Mouse (Mus musculus): ENCODE data around the gene Gosr2. TPM values are rescaled to one million over a fixed set of nuclear protein-coding genes. Genes with fewer than 3 reads are reported as not detected.
A peak's percentile ranks its signal among the peaks of the same experiment; 100 is the strongest.

Gene Gosr2
- polyA plus RNA-seq, 1 experiment from 2014 or later = 85.0 TPM

GRCm38 (mm10) chr11:103656520-103656919 lies 41.2 kb downstream of the Gosr2 start:
- no peak overlapping the region for H3K4me3 ChIP-seq (ENCODE audit: low read depth, low read length)
- no peak for TF ChIP-seq CTCF (IDR thresholded peaks at IDR 0.05; ENCODE audit: low read depth)
- H3K27me3 ChIP-seq (ENCODE audit: insufficient read depth, low read length) = peaks cover 25% of the 10 kb centered on the region; the same call in 1 of the 2 replicates
- H3K36me3 ChIP-seq (ENCODE audit: insufficient read depth) = no peaks in the 10 kb centered on the region
- H3K27ac ChIP-seq (ENCODE audit: low read depth) = no peak overlapping the region
- DNase-seq (peak; percentile 89), ATAC-seq (ENCODE audit: insufficient read depth) (no peak)
- WGBS = 5% methylated on average over 3 of the region's 3 CpGs
- H3K9ac ChIP-seq = no peak overlapping the region
- H3K4me2 ChIP-seq = no peak overlapping the region
- no peaks in the 10 kb centered on the region for H3K4me1 ChIP-seq (ENCODE audit: insufficient read depth)
- H3K9me3 ChIP-seq (ENCODE audit: low read depth, low read length) = no peaks in the 10 kb centered on the region

- ATAC-seq (ENCODE audit: insufficient read depth) (no peak), DNase-seq (no peak)
- Histone ChIP-seq H3K36me3 (ENCODE audit: insufficient read depth) (no peaks in the 10 kb centered on the region), H3K4me2 (no peak overlapping the region), H3K4me1 (ENCODE audit: insufficient read depth) (no peaks in the 10 kb centered on the region), H3K9me3 (ENCODE audit: low read depth, low read length) (no peaks in the 10 kb centered on the region), H3K27me3 (ENCODE audit: insufficient read depth, low read length) (peaks cover 55% of the 10 kb centered on the region), H3K9ac (no peak overlapping the region), H3K27ac (ENCODE audit: low read depth) (no peak overlapping the region), H3K4me3 (ENCODE audit: low read depth, low read length) (no peak overlapping the region)
- WGBS = 62% methylated on average over 10 of the region's 10 CpGs
- no peak for TF ChIP-seq CTCF (IDR thresholded peaks at IDR 0.05; ENCODE audit: low read depth)
These were observed 44.2 kb downstream of the Gosr2 start for GRCm38 (mm10) chr11:103653359-103653965.

- 75% methylated on average over 6 of the region's 6 CpGs for WGBS
- H3K27me3 ChIP-seq (ENCODE audit: insufficient read depth, low read length) = peaks cover 71% of the 10 kb centered on the region
These were observed 46.3 kb downstream of the Gosr2 start for GRCm38 (mm10) chr11:103651426-103651825.

GRCm38 (mm10) chr11:103649983-103650493 lies 47.7 kb downstream of the Gosr2 start:
- no peak for TF ChIP-seq CTCF (IDR thresholded peaks at IDR 0.05; ENCODE audit: low read depth)
- H3K9me3 ChIP-seq (ENCODE audit: low read depth, low read length) = no peaks in the 10 kb centered on the region
- peak overlapping the region; percentile 61 for H3K4me2 ChIP-seq
- H3K27ac ChIP-seq (ENCODE audit: low read depth) = no peak overlapping the region
- ATAC-seq (ENCODE audit: insufficient read depth) (no peak), DNase-seq (peak; percentile 21)
- no peak overlapping the region for H3K9ac ChIP-seq
- H3K4me3 ChIP-seq (ENCODE audit: low read depth, low read length) = peak overlapping the region; percentile 32
- 2% methylated on average over 37 of the region's 37 CpGs for WGBS
- peaks cover 73% of the 10 kb centered on the region for H3K27me3 ChIP-seq (ENCODE audit: insufficient read depth, low read length)
- H3K36me3 ChIP-seq (ENCODE audit: insufficient read depth) = no peaks in the 10 kb centered on the region
- no peaks in the 10 kb centered on the region for H3K4me1 ChIP-seq (ENCODE audit: insufficient read depth)

More at GRCm38 (mm10) chr11:103651426-103651825, 46.3 kb downstream of the Gosr2 start:
- H3K27ac ChIP-seq (ENCODE audit: low read depth) = no peak overlapping the region
- no peaks in the 10 kb centered on the region for H3K9me3 ChIP-seq (ENCODE audit: low read depth, low read length)
- no peak overlapping the region for H3K4me3 ChIP-seq (ENCODE audit: low read depth, low read length)
- no peak for TF ChIP-seq CTCF (IDR thresholded peaks at IDR 0.05; ENCODE audit: low read depth)
- ATAC-seq (ENCODE audit: insufficient read depth) = no peak
- no peak overlapping the region for H3K9ac ChIP-seq
- no peaks in the 10 kb centered on the region for H3K36me3 ChIP-seq (ENCODE audit: insufficient read depth)
- H3K4me2 ChIP-seq = no peak overlapping the region
- no peaks in the 10 kb centered on the region for H3K4me1 ChIP-seq (ENCODE audit: insufficient read depth)
- DNase-seq = no peak

- Histone ChIP-seq H3K9ac (no peak within 1 kb of the TSS), H3K4me2 (peak within 1 kb of the TSS; percentile 61), H3K27ac (ENCODE audit: low read depth) (no peak within 1 kb of the TSS), H3K36me3 (ENCODE audit: insufficient read depth) (no peaks in the 10 kb centered on the region), H3K4me3 (ENCODE audit: low read depth, low read length) (peak within 1 kb of the TSS; percentile 32), H3K27me3 (ENCODE audit: insufficient read depth, low read length) (peaks cover 71% of the 10 kb centered on the region), H3K4me1 (ENCODE audit: insufficient read depth) (no peaks in the 10 kb centered on the region), H3K9me3 (ENCODE audit: low read depth, low read length) (no peaks in the 10 kb centered on the region)
- DNase-seq (peak; percentile 8), ATAC-seq (ENCODE audit: insufficient read depth) (no peak)
- 1% methylated on average over 69 of the region's 71 CpGs for WGBS
- TF ChIP-seq CTCF (IDR thresholded peaks at IDR 0.05; ENCODE audit: low read depth) = no peak
These were observed 48.3 kb downstream of the Gosr2 start, which contains the start of gene Rprml for GRCm38 (mm10) chr11:103649301-103649982. Gene Rprml, plus strand, starts transcription at chr11:103649570.

- no peak overlapping the region for H3K9ac ChIP-seq
- 32% methylated on average over 7 of the region's 7 CpGs for WGBS
- DNase-seq (no peak), ATAC-seq (ENCODE audit: insufficient read depth) (no peak)
- no peak overlapping the region for H3K4me2 ChIP-seq
- no peaks in the 10 kb centered on the region for H3K9me3 ChIP-seq (ENCODE audit: low read depth, low read length)
- H3K36me3 ChIP-seq (ENCODE audit: insufficient read depth) = no peaks in the 10 kb centered on the region
- H3K27ac ChIP-seq (ENCODE audit: low read depth) = no peak overlapping the region
- H3K27me3 ChIP-seq (ENCODE audit: insufficient read depth, low read length) = peaks cover 64% of the 10 kb centered on the region
- H3K4me3 ChIP-seq (ENCODE audit: low read depth, low read length) = no peak overlapping the region
- no peak for TF ChIP-seq CTCF (IDR thresholded peaks at IDR 0.05; ENCODE audit: low read depth)
- no peaks in the 10 kb centered on the region for H3K4me1 ChIP-seq (ENCODE audit: insufficient read depth)
These were observed 49.0 kb downstream of the Gosr2 start for GRCm38 (mm10) chr11:103648656-103649055.

- no peak for TF ChIP-seq CTCF (IDR thresholded peaks at IDR 0.05; ENCODE audit: low read depth)
- Histone ChIP-seq H3K4me1 (ENCODE audit: insufficient read depth) (no peaks in the 10 kb centered on the region), H3K27ac (ENCODE audit: low read depth) (no peak overlapping the region), H3K4me3 (ENCODE audit: low read depth, low read length) (no peak overlapping the region), H3K4me2 (no peak overlapping the region), H3K36me3 (ENCODE audit: insufficient read depth) (no peaks in the 10 kb centered on the region), H3K9ac (no peak overlapping the region), H3K9me3 (ENCODE audit: low read depth, low read length) (no peaks in the 10 kb centered on the region), H3K27me3 (ENCODE audit: insufficient read depth, low read length) (peaks cover 61% of the 10 kb centered on the region)
- 7% methylated on average over 11 of the region's 11 CpGs for WGBS
- ATAC-seq (ENCODE audit: insufficient read depth) (0 out of 2 replicates have a peak, but pooled peaks have one; percentile 17), DNase-seq (peak; percentile 33)
These were observed 49.6 kb downstream of the Gosr2 start for GRCm38 (mm10) chr11:103647921-103648620.

Measured in lung, embryonic 14.5 days (tissue).